Mouse (Mus musculus) MEL (cell line): ENCODE results near the gene Cdk12. TPM values are rescaled to one million over a fixed set of nuclear protein-coding genes. Genes with fewer than 3 reads are reported as not detected.

Source experiments
- DNase-seq: peaks from one replicate; pipeline ENCODE4 v3.0.0; 2011; ENCODE audit warnings: low read depth, low spot score
- H3K27ac ChIP-seq: 2 replicates; pipeline ENCODE4 v1.5.1; 2012; ENCODE audit warnings: low read depth, mild to moderate bottlenecking, control low read depth, low read length, moderate library complexity; ENCODE audit not compliant: control insufficient read depth
- H3K27me3 ChIP-seq, 2 experiments: fragments of 150-350 bp in 1 of 2; sonication (generic) in 1 of 2; 2 replicates each; pipeline ENCODE4 v1.6.1; 2012; ENCODE audit warnings: low read length in 2 of 2, mild to moderate bottlenecking in 2 of 2, improper control_type of control experiment in 1 of 2, moderate library complexity in 1 of 2; ENCODE audit not compliant: insufficient read depth in 2 of 2, control insufficient read depth in 1 of 2
- H3K36me3 ChIP-seq, 2 experiments: 2 replicates each; pipeline ENCODE4 v1.6.1; 2012 to 2014; ENCODE audit warnings: low read length in 2 of 2, improper control_type of control experiment in 1 of 2, inconsistent platforms in 1 of 2, mild to moderate bottlenecking in 1 of 2; ENCODE audit not compliant: insufficient read depth in 2 of 2, control insufficient read depth in 1 of 2
- H3K4me1 ChIP-seq, 2 experiments: fragments of 150-350 bp in 1 of 2; sonication (generic) in 1 of 2; 2 replicates each; pipeline ENCODE4 v1.6.1; 2012; ENCODE audit warnings: low read length in 2 of 2, improper control_type of control experiment in 1 of 2, mild to moderate bottlenecking in 1 of 2; ENCODE audit not compliant: insufficient read depth in 2 of 2, control insufficient read depth in 1 of 2
- H3K4me3 ChIP-seq, 2 experiments: fragments of 150-350 bp in 1 of 2; sonication (generic) in 1 of 2; 2 replicates each; pipeline ENCODE4 v1.5.1; 2012; ENCODE audit warnings: low read depth in 2 of 2, low read length in 2 of 2, mild to moderate bottlenecking in 2 of 2, moderate library complexity in 2 of 2, control low read depth in 1 of 2, improper control_type of control experiment in 1 of 2; ENCODE audit not compliant: control insufficient read depth in 1 of 2, insufficient read depth in 1 of 2
- H3K79me2 ChIP-seq: 2 replicates; pipeline ENCODE4 v1.6.1; 2012; ENCODE audit warnings: mild to moderate bottlenecking, low read length, moderate library complexity; ENCODE audit not compliant: control insufficient read depth, poor library complexity, insufficient read depth
- H3K9ac ChIP-seq: 2 replicates; pipeline ENCODE4 v1.6.1; 2012; ENCODE audit warnings: low read depth, mild to moderate bottlenecking, control low read depth, low read length, moderate library complexity; ENCODE audit not compliant: control insufficient read depth, poor library complexity, severe bottlenecking
- H3K9me3 ChIP-seq: fragments of 150-350 bp; sonication (generic); replicated peaks from 2 replicates; pipeline ENCODE4 v1.6.1; 2012; ENCODE audit warnings: mild to moderate bottlenecking, low read length, improper control_type of control experiment, moderate library complexity; ENCODE audit not compliant: insufficient read depth
- CHD2 ChIP-seq: IDR thresholded peaks from 2 replicates; pipeline ENCODE4 v1.6.1; 2011; ENCODE audit warnings: low read length, improper control_type of control experiment
- CTCF ChIP-seq, 3 experiments: IDR thresholded peaks in 2 of 3; conservative IDR thresholded peaks in 1 of 3; 2 replicates each; pipeline ENCODE4 v1.5.1; 2011 to 2012; ENCODE audit warnings: low read length in 3 of 3, low read depth in 2 of 3, mild to moderate bottlenecking in 2 of 3, improper control_type of control experiment in 1 of 3, inconsistent platforms in 1 of 3, mixed read lengths in 1 of 3, moderate library complexity in 1 of 3; ENCODE audit not compliant: control insufficient read depth in 1 of 3, insufficient read depth in 1 of 3, poor library complexity in 1 of 3, severe bottlenecking in 1 of 3
- E2F4 ChIP-seq: IDR thresholded peaks from 2 replicates; pipeline ENCODE4 v1.6.1; 2011; ENCODE audit warnings: low read depth, low read length, improper control_type of control experiment, borderline replicate concordance
- ETS1 ChIP-seq: IDR thresholded peaks from 2 replicates; pipeline ENCODE4 v1.6.1; 2012; ENCODE audit warnings: low read depth, mild to moderate bottlenecking, inconsistent platforms, low read length, improper control_type of control experiment, moderate library complexity
- HCFC1 ChIP-seq: IDR thresholded peaks from 2 replicates; pipeline ENCODE4 v1.6.1; 2012; ENCODE audit warnings: low read depth, mild to moderate bottlenecking, inconsistent platforms, low read length, improper control_type of control experiment, moderate library complexity
- JUND ChIP-seq: IDR thresholded peaks from 2 replicates; pipeline ENCODE4 v1.6.1; 2011; ENCODE audit warnings: low read depth, mild to moderate bottlenecking, improper control_type of control experiment, low read length
- MAX ChIP-seq: IDR thresholded peaks from 2 replicates; pipeline ENCODE4 v1.6.1; 2011; ENCODE audit warnings: low read length, improper control_type of control experiment
- MAZ ChIP-seq: IDR thresholded peaks from 2 replicates; pipeline ENCODE4 v1.6.1; 2012; ENCODE audit warnings: low read depth, mild to moderate bottlenecking, inconsistent platforms, low read length, improper control_type of control experiment
- MXI1 ChIP-seq: IDR thresholded peaks from 2 replicates; pipeline ENCODE4 v1.6.1; 2011; ENCODE audit warnings: mild to moderate bottlenecking, low read depth, low read length, improper control_type of control experiment
- MYC ChIP-seq: IDR thresholded peaks from 2 replicates; pipeline ENCODE4 v1.6.1; 2011; ENCODE audit warnings: low read depth, mild to moderate bottlenecking, low read length, improper control_type of control experiment, moderate library complexity
- NELFE ChIP-seq: IDR thresholded peaks from 2 replicates; pipeline ENCODE4 v1.6.1; 2011; ENCODE audit warnings: low read depth, low read length, improper control_type of control experiment
- NRF1 ChIP-seq: IDR thresholded peaks from 2 replicates; pipeline ENCODE4 v1.6.1; 2014; ENCODE audit warnings: low read depth, mild to moderate bottlenecking, inconsistent platforms, low read length, improper control_type of control experiment, moderate library complexity; ENCODE audit not compliant: poor library complexity, insufficient read depth, severe bottlenecking
- POLR2A ChIP-seq, 2 experiments: IDR thresholded peaks; 2 replicates each; pipeline ENCODE4 v1.6.1; 2011 to 2012; ENCODE audit warnings: low read length in 2 of 2, mild to moderate bottlenecking in 2 of 2, control low read depth in 1 of 2, improper control_type of control experiment in 1 of 2, low read depth in 1 of 2, moderate library complexity in 1 of 2; ENCODE audit not compliant: control insufficient read depth in 1 of 2, insufficient read depth in 1 of 2, poor library complexity in 1 of 2
- POLR2AphosphoS2 ChIP-seq: IDR thresholded peaks from 2 replicates; pipeline ENCODE4 v1.6.1; 2011; ENCODE audit warnings: low read length, improper control_type of control experiment
- POLR2AphosphoS5 ChIP-seq: IDR thresholded peaks from 2 replicates; pipeline ENCODE4 v1.6.1; 2012; ENCODE audit warnings: low read depth, borderline replicate concordance, mild to moderate bottlenecking, inconsistent platforms, low read length, moderate library complexity, mixed read lengths
- RCOR1 ChIP-seq: IDR thresholded peaks from 2 replicates; pipeline ENCODE4 v1.6.1; 2012; ENCODE audit warnings: low read depth, mild to moderate bottlenecking, inconsistent platforms, low read length, improper control_type of control experiment
- SIN3A ChIP-seq: IDR thresholded peaks from 2 replicates; pipeline ENCODE4 v1.6.1; 2012; ENCODE audit warnings: low read length, improper control_type of control experiment, inconsistent platforms
- TBP ChIP-seq: IDR thresholded peaks from 2 replicates; pipeline ENCODE4 v1.8.0; 2011; ENCODE audit warnings: low read depth, low read length, improper control_type of control experiment
- TCF12 ChIP-seq: IDR thresholded peaks from 2 replicates; pipeline ENCODE4 v1.6.1; 2014; ENCODE audit warnings: low read depth, mild to moderate bottlenecking, inconsistent platforms, low read length, improper control_type of control experiment, moderate library complexity
- UBTF ChIP-seq: IDR thresholded peaks from 2 replicates; pipeline ENCODE4 v1.6.1; 2012; ENCODE audit warnings: low read depth, mild to moderate bottlenecking, inconsistent platforms, low read length, improper control_type of control experiment, moderate library complexity, borderline replicate concordance; ENCODE audit not compliant: insufficient read depth
- USF2 ChIP-seq, 2 experiments: IDR thresholded peaks; 2 replicates each; pipeline ENCODE4 v1.6.1; 2011 to 2012; ENCODE audit warnings: improper control_type of control experiment in 2 of 2, low read length in 2 of 2, borderline replicate concordance in 1 of 2, inconsistent platforms in 1 of 2, low read depth in 1 of 2, mild to moderate bottlenecking in 1 of 2; ENCODE audit not compliant: insufficient read depth in 1 of 2
- ZKSCAN1 ChIP-seq: IDR thresholded peaks from 2 replicates; pipeline ENCODE4 v1.6.1; 2012; ENCODE audit warnings: low read depth, mild to moderate bottlenecking, inconsistent platforms, low read length, improper control_type of control experiment, moderate library complexity
- ZMIZ1 ChIP-seq: IDR thresholded peaks from 2 replicates; pipeline ENCODE4 v1.6.1; 2012; ENCODE audit warnings: low read depth, mild to moderate bottlenecking, inconsistent platforms, low read length, improper control_type of control experiment, moderate library complexity
- ZNF384 ChIP-seq: IDR thresholded peaks from 2 replicates; pipeline ENCODE4 v1.6.1; 2012; ENCODE audit warnings: low read depth, mild to moderate bottlenecking, inconsistent platforms, low read length, improper control_type of control experiment
- polyA plus RNA-seq, 2 experiments: library from polyadenylated mRNA; stranded (reverse) in 1 of 2; unstranded in 1 of 2; fragments of >175 nt in 1 of 2; fragments of >200 nt in 1 of 2; gene quantifications; 2 replicates each; pipeline versions ENCODE4 v1.2.1 to v1.2.4; 2012; ENCODE audit warnings: low replicate concordance in 2 of 2, low read depth in 1 of 2; ENCODE audit not compliant: insufficient read length in 2 of 2, insufficient read depth in 1 of 2, missing spikeins in 1 of 2
- total RNA-seq: library from RNA; depleted of rRNA; stranded (reverse); fragments of 300-350 nt; gene quantifications from 2 replicates; pipeline ENCODE4 v1.2.3, GENCODE M21; 2012; rRNA removed

Gene Cdk12
- total RNA-seq (34.3 and 35.2 TPM in 2 replicates), polyA plus RNA-seq (10 to 100 TPM; 34.6 to 45.5 TPM)

DNA sequence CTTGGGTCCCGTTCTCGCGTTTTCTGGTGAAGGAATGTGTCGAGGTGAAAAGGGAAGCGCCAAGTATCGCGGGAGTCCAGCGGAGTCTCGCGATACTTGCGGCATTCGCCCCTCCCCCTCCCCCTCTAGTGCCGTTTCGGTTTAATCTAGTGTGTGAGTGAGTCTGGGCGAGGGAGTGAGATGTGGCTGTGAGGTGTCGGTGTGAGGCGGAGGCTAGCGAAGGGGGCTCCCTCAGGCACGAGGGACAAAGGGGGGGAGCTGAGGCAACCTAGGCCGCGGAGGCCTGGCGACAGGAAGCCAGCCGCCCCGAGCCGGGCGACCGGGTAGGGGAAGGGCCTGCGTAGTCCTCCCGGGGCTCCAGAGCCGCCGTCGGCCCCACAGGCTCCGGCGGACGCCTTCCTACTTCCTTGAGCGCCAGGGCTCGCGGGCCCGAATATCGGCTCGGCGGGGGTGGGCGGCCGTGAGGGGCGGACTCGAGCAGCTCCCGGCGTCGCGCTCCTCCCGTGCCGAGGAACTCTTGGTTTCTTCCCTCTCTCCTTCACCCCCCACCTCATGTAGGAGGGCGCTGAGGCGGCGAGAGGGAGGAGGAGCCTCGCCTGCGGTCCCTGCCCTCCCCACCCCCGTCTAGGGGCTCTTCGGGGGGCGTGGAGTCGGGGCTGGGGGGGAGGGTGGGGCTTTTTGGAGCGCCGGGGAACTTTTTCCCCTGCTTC, at the start of gene Cdk12:
TSS of gene Cdk12 (plus strand) at position 419 of the 710 bp plus-strand sequence.
- peaks cover 5 to 20% of the 10 kb centered on the region in 2 experiments for H3K36me3 ChIP-seq
- no peaks in the 10 kb centered on the region for H3K27me3 ChIP-seq
- H3K27ac ChIP-seq, result peak within 1 kb of the TSS; percentile 96
- no peaks in the 10 kb centered on the region for H3K9me3 ChIP-seq
- H3K4me1 ChIP-seq, result peaks cover 0 to 10% of the 10 kb centered on the region in 2 experiments
- H3K79me2 ChIP-seq, result peaks cover 34% of the 10 kb centered on the region
- H3K9ac ChIP-seq, result peak within 1 kb of the TSS; percentile 94
- no peak for TF ChIP-seq CTCF (IDR thresholded peaks at IDR 0.05 in 2 of 3, conservative IDR thresholded peaks at IDR 0.05 in 1 of 3; ENCODE audit: control insufficient read depth in 1 of 3, insufficient read depth in 1 of 3, low read depth in 2 of 3, low read length in 3 of 3, poor library complexity in 1 of 3, severe bottlenecking in 1 of 3)
- TF ChIP-seq E2F4, result no peak
- TF ChIP-seq POLR2AphosphoS5, result peak; percentile 92; the same call in 1 of the 2 replicates
- TF ChIP-seq TCF12, result peak; percentile 62; the same call in 1 of the 2 replicates
- peak; percentile 100 for TF ChIP-seq POLR2AphosphoS2
- no peak for TF ChIP-seq ZKSCAN1
- peak; percentile 99 for TF ChIP-seq ZMIZ1
- TF ChIP-seq MAX, result peak; percentile 74
- peak; percentile 97 for TF ChIP-seq MAZ
- TF ChIP-seq SIN3A, result peak; percentile 92
- TF ChIP-seq NELFE, result peak; percentile 100
- no peak for TF ChIP-seq RCOR1
- TF ChIP-seq USF2 (IDR thresholded peaks at IDR 0.05; ENCODE audit: borderline replicate concordance in 1 of 2, insufficient read depth in 1 of 2, low read depth in 1 of 2, low read length in 2 of 2), result no peak
- TF ChIP-seq CHD2, result peak; percentile 99
- TF ChIP-seq JUND, result no peak
- no peak for TF ChIP-seq NRF1
- TF ChIP-seq TBP, result peak; percentile 3
- peak; percentile 87 for TF ChIP-seq MXI1
- peak; percentile 36; the same call in 1 of the 2 replicates for TF ChIP-seq ETS1
- TF ChIP-seq POLR2A (IDR thresholded peaks at IDR 0.05; ENCODE audit: control insufficient read depth in 1 of 2, insufficient read depth in 1 of 2, low read depth in 1 of 2, low read length in 2 of 2, poor library complexity in 1 of 2), result peak; percentile 99 to 100
- peak; percentile 88 for TF ChIP-seq HCFC1
- peak; percentile 33; the same call in 1 of the 2 replicates for TF ChIP-seq MYC
- TF ChIP-seq ZNF384, result no peak
- TF ChIP-seq UBTF, result peak; percentile 73; the same call in 1 of the 2 replicates
- TF ChIP-seq, all 39 proteins: peak for 16
- peak; percentile 100 for DNase-seq
- peak within 1 kb of the TSS; percentile 47 to 96 for H3K4me3 ChIP-seq
